Mouse (Mus musculus) heart, postnatal 4 days (tissue): ENCODE results near the gene Cldn34b1. TPM values are rescaled to one million over a fixed set of nuclear protein-coding genes. Genes with fewer than 3 reads are reported as not detected.
"Not testable (repeated sequence)": the region's sequence is repeated elsewhere in the genome, so short reads cannot be mapped to it uniquely, and the experiment has no call there.

Source experiments
- DNase-seq: peaks from one replicate; pipeline ENCODE4 v3.0.0; 2021
- total RNA-seq, 2 experiments: library from RNA; stranded (reverse); gene quantifications; 2 replicates each; pipeline ENCODE4 v1.2.3; 2021

The Cldn34b1 gene
- total RNA-seq = not detected

GRCm38 (mm10) chrX:154890167-154890566 is at the start of gene Cldn34b1:
Cldn34b1 (minus strand) TSS chrX:154890267.
- not testable (repeated sequence) for DNase-seq

DNA sequence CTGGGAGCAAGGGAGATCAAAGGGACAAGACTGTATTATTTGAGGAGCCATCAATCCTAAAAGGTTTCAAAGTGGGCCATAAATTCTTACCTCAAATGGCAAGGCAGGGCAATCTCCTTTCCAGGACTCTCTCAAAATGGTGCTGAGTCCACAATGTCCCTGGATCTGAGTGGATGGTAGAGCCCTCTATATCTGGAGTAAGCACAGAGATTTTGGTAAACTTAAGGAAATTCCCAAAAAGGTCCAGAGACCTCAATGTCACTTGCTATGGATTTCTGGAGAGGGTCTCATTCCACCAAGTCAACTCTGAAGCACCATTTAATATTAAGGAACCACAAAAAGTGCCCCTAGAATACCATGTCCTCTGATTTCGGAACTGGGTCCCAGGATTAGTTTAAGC is 45.8 kb upstream of the Cldn34b1 start, which contains the start of gene Magea6:
Magea6 (minus strand) TSS at position 101 of the 400 bp plus-strand sequence.
- DNase-seq = not testable (repeated sequence)

Other genes starting within 250 kb of the Cldn34b1 start
- gene Magea6, start 45.7 kb upstream of the Cldn34b1 start, total RNA-seq = not detected
- not detected for gene Magea3, start 59.2 kb upstream of the Cldn34b1 start, total RNA-seq
- gene Magea8, start 105.6 kb upstream of the Cldn34b1 start, total RNA-seq = not detected
- not detected for gene Magea5, start 172.9 kb upstream of the Cldn34b1 start, total RNA-seq
- gene Magea1, start 199.5 kb upstream of the Cldn34b1 start, total RNA-seq = not detected
- not detected for gene Magea2, start 203.4 kb upstream of the Cldn34b1 start, total RNA-seq
- gene Cldn34b2, start 238.1 kb upstream of the Cldn34b1 start, total RNA-seq = not detected